Mouse (Mus musculus) stomach, embryonic 14.5 days (tissue): ENCODE results near the gene Gm10717. TPM values are rescaled to one million over a fixed set of nuclear protein-coding genes. Genes with fewer than 3 reads are reported as not detected.
A peak's percentile ranks its signal among the peaks of the same experiment; 100 is the strongest.
"Not testable (repeated sequence)": the region's sequence is repeated elsewhere in the genome, so short reads cannot be mapped to it uniquely, and the experiment has no call there.

Experiments
- ATAC-seq: fragments of 200-750 bp; cut with Nextera tagmentation; 2 replicates; pipeline ENCODE4 v1.8.0; 2017; ENCODE audit warnings: low read depth, moderate TSS enrichment; ENCODE audit not compliant: insufficient number of reproducible peaks, insufficient read depth, low FRiP score
- H3K27ac ChIP-seq: fragments of 300-500 bp; sonication (generic); 2 replicates; pipeline ENCODE4 v1.5.1; 2014; ENCODE audit warnings: mild to moderate bottlenecking, low read length, moderate library complexity, mixed read lengths
- H3K27me3 ChIP-seq: fragments of 300-500 bp; sonication (generic); 2 replicates; pipeline ENCODE4 v1.6.1; 2014; ENCODE audit warnings: low read length, control low read depth, mixed read lengths; ENCODE audit not compliant: control insufficient read depth, insufficient read depth
- H3K36me3 ChIP-seq: fragments of 300-500 bp; sonication (generic); 2 replicates; pipeline ENCODE4 v1.6.1; 2014; ENCODE audit warnings: mild to moderate bottlenecking, control low read depth, low read length, moderate library complexity, mixed read lengths; ENCODE audit not compliant: control insufficient read depth, insufficient read depth
- H3K4me1 ChIP-seq: fragments of 300-500 bp; sonication (generic); 2 replicates; pipeline ENCODE4 v1.6.1; 2014; ENCODE audit warnings: low read length, control low read depth, mixed read lengths; ENCODE audit not compliant: control insufficient read depth, insufficient read depth
- H3K4me2 ChIP-seq: fragments of 300-500 bp; sonication (generic); replicated peaks from 2 replicates; pipeline ENCODE4 v1.6.1; 2014; ENCODE audit warnings: low read depth, low read length, control low read depth
- H3K4me3 ChIP-seq: fragments of 300-500 bp; sonication (generic); 2 replicates; pipeline ENCODE4 v1.5.1; 2014; ENCODE audit warnings: low read depth, low read length, control low read depth
- H3K9ac ChIP-seq: fragments of 300-500 bp; sonication (generic); replicated peaks from 2 replicates; pipeline ENCODE4 v1.6.1; 2014; ENCODE audit warnings: low read depth, mild to moderate bottlenecking, control low read depth, low read length, moderate library complexity, mixed read lengths
- H3K9me3 ChIP-seq: fragments of 300-500 bp; sonication (generic); 2 replicates; pipeline ENCODE4 v1.6.1; 2016; ENCODE audit warnings: low read depth, low read length, control low read depth; ENCODE audit not compliant: control insufficient read depth
- WGBS: fragments of 180-500 bp; shearing (Covaris S2); extraction: QIAGEN DNeasy Blood & Tissue Kit; methylation state at CpG from one replicate; pipeline ENCODE4 v1.1.7; 2014; 5-methylcytosine and 5-hydroxymethylcytosine counted together
- polyA plus RNA-seq: library from polyadenylated mRNA; unstranded; fragments of >200 nt; fragmentation: Nextera tagmentation; extraction: Ambion mirVana; gene quantifications from 2 replicates; pipeline ENCODE4 v1.2.1, GENCODE M21; 2014

Gene Gm10717
- polyA plus RNA-seq: 0.69 TPM in 1 of 2 replicates, not detected in the other

DNA sequence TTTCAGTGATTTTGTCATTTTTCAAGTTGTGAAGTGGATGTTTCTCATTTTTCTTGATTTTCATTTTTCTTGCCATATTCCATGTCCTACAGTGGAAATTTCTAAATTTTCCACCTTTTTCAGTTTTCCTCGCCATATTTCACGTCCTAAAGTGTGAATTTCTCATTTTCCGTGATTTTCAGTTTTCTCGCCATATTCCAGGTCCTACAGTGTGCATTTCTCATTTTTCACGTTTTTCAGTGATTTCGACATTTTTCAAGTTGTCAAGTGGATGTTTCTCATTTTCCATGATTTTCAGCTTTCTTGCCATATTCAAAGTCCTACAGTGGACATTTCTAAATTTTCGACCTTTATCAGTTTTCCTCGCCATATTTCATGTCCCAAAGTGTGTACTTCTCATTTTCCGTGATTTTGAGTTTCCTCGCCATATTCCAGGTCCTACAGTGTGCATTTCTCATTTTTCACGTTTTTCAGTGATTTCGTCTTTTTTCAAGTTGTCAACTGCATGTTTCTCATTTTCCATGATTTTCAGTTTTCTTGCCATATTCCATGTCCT is at the start of gene Gm10717:
Gene Gm10717 (plus strand): TSS at position 506 of the 556 bp plus-strand sequence.
- ATAC-seq, H3K36me3 ChIP-seq, H3K4me1 ChIP-seq, H3K4me3 ChIP-seq, H3K9ac ChIP-seq, H3K9me3 ChIP-seq, H3K4me2 ChIP-seq, H3K27me3 ChIP-seq, H3K27ac ChIP-seq: not testable (repeated sequence)
- 73% methylated on average over 12 of the region's 12 CpGs for WGBS

DNA sequence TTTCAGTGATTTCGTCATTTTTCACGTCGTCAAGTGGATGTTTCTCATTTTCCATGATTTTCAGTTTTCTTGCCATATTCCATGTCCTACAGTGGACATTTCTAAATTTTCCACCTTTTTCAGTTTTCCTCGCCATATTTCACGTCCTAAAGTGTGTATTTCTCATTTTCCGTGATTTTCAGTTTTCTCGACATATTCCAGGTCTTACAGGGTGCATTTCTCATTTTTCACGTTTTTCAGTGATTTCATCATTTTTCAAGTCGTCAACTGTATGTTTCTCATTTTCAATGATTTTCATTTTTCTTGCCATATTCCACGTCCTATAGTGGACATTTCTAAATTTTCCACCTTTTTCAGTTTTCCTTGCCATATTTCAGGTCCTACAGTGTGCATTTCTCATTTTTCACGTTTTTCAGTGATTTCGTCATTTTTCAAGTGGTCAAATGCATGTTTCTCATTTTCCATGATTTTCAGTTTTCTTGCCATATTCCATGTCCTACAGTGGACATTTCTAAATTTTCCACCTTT is 24.7 kb upstream of the Gm10717 start, which contains the start of gene Gm10722:
Gene Gm10722 (plus strand): TSS at position 478 of the 528 bp plus-strand sequence.
- H3K4me3 ChIP-seq, H3K4me2 ChIP-seq: not testable (repeated sequence)
- whole genome bisulfite sequencing: 66% methylated on average over 12 of the region's 12 CpGs

DNA sequence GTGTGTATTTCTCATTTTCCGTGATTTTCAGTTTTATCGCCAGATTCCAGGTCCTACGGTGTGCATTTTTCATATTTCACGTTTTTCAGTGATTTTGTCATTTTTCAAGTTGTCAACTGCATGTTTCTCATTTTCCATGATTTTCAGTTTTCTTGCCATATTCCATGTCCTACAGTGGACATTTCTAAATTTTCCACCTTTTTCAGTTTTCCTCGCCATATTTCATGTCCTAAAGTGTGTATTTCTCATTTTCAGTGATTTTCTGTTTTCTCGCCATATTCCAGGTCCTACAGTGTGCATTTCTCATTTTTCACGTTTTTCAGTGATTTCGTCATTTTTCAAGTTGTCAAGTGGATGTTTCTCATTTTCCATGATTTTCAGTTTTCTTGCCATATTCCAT is 24.2 kb upstream of the Gm10717 start:
- H3K9ac ChIP-seq, H3K36me3 ChIP-seq, H3K4me2 ChIP-seq, H3K4me3 ChIP-seq, ATAC-seq, H3K9me3 ChIP-seq, H3K4me1 ChIP-seq, H3K27me3 ChIP-seq, H3K27ac ChIP-seq: not testable (repeated sequence)
- WGBS: 64% methylated on average over 8 of the region's 8 CpGs

More for the DNA sequence above, 24.7 kb upstream of the Gm10717 start, which contains the start of gene Gm10722:
- not testable (repeated sequence) for H3K36me3 ChIP-seq, H3K27me3 ChIP-seq, H3K9ac ChIP-seq, H3K9me3 ChIP-seq, H3K27ac ChIP-seq, H3K4me1 ChIP-seq, ATAC-seq

DNA sequence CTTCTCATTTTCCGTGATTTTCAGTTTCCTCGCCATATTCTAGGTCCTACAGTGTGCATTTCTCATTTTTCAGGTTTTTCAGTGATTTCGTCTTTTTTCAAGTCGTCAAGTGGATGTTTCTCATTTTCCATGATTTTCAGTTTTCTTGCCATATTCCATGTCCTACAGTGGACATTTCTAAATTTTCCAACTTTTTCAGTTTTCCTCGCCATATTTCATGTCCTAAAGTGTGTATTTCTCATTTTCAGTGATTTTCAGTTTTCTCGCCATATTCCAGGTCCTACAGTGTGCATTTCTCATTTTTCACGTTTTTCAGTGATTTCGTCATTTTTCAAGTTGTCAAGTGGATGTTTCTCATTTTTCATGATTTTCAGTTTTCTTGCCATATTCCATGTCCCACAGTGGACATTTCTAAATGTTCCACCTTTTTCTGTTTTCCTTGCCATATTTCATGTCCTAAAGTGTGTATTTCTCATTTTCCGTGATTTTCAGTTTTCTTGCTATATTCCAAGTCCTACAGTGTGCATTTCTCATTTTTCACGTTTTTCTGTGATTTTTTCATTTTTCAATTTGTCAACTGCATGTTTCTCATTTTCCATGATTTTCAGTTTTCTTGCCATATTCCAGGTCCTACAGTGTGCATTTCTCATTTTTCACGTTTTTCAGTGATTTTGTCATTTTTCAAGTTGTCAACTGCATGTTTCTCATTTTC is 23.1 kb upstream of the Gm10717 start:
- H3K4me1 ChIP-seq, H3K36me3 ChIP-seq, H3K4me3 ChIP-seq, H3K9me3 ChIP-seq, H3K27me3 ChIP-seq, H3K4me2 ChIP-seq, H3K9ac ChIP-seq, H3K27ac ChIP-seq: not testable (repeated sequence)
- ATAC-seq: peak; percentile 81
- 57% methylated on average over 8 of the region's 11 CpGs for WGBS

DNA sequence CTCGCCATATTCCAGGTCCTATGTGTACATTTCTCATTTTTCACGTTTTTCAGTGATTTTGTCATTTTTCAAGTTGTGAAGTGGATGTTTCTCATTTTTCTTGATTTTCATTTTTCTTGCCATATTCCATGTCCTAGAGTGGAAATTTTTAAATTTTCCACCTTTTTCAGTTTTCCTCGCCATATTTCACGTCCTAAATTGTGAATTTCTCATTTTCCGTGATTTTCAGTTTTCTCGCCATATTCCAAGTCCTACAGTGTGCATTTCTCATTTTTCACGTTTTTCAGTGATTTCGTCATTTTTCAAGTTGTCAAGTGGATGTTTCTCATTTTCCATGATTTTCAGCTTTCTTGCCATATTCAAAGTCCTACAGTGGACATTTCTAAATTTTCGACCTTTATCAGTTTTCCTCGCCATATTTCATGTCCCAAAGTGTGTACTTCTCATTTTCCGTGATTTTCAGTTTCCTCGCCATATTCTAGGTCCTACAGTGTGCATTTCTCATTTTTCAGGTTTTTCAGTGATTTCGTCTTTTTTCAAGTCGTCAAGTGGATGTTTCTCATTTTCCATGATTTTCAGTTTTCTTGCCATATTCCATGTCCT is 22.3 kb upstream of the Gm10717 start, which contains the start of gene Gm11168:
Gene Gm11168 (plus strand): TSS at position 553 of the 603 bp plus-strand sequence.
- H3K27ac ChIP-seq, H3K9ac ChIP-seq, H3K4me3 ChIP-seq, H3K4me2 ChIP-seq, H3K9me3 ChIP-seq, H3K27me3 ChIP-seq, H3K4me1 ChIP-seq, ATAC-seq, H3K36me3 ChIP-seq: not testable (repeated sequence)
- 75% methylated on average over 6 of the region's 14 CpGs for WGBS

DNA sequence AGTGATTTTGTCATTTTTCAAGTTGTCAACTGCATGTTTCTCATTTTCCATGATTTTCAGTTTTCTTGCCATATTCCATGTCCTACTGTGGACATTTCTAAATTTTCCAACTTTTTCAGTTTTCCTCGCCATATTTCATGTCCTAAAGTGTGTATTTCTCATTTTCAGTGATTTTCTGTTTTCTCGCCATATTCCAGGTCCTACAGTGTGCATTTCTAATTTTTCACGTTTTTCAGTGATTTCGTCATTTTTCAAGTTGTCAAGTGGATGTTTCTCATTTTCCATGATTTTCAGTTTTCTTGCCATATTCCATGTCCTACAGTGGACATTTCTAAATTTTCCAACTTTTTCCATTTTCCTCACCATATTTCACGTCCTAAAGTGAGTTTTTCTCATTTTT is 19.0 kb upstream of the Gm10717 start:
- not testable (repeated sequence) for ATAC-seq

DNA sequence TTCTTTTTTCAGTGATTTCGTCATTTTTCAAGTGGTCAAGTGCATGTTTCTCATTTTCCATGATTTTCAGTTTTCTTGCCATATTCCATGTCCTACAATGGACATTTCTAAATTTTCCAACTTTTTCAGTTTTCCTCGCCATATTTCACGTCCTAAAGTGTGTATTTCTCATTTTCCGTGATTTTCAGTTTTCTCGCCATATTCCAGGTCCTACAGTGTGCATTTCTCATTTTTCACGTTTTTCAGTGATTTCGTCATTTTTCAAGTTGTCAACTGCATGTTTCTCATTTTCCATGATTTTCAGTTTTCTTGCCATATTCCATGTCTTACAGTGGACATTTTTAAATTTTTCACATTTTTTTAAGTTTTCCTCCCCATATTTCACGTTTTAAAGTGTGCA is 18.6 kb upstream of the Gm10717 start:
- H3K27ac ChIP-seq, H3K9me3 ChIP-seq, H3K36me3 ChIP-seq, H3K4me1 ChIP-seq, H3K9ac ChIP-seq, H3K4me3 ChIP-seq, H3K4me2 ChIP-seq, H3K27me3 ChIP-seq: not testable (repeated sequence)
- 79% methylated on average over 7 of the region's 8 CpGs for WGBS
- ATAC-seq: peak; percentile 65

More for the DNA sequence above, 19.0 kb upstream of the Gm10717 start:
- not testable (repeated sequence) for H3K4me1 ChIP-seq, H3K9me3 ChIP-seq, H3K27me3 ChIP-seq, H3K4me3 ChIP-seq, H3K36me3 ChIP-seq, H3K9ac ChIP-seq, H3K27ac ChIP-seq, H3K4me2 ChIP-seq
- WGBS: 80% methylated on average over 1 of the region's 5 CpGs

DNA sequence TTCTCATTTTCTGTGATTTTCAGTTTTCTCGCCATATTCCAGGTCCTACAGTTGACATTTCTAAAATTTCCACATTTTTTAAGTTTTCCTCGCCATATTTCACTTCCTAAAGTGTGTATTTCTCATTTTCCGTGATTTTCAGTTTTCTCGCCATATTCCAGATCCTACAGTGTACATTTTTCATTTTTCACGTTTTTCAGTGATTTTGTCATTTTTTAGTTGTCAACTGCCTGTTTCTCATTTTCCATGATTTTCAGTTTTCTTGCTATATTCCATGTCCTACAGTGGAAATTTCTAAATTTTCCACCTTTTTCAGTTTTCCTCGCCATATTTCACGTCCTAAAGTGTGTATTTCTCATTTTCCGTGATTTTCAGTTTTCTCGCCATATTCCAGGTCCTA is 17.9 kb upstream of the Gm10717 start:
- 79% methylated on average over 7 of the region's 9 CpGs for WGBS
- H3K36me3 ChIP-seq, H3K9me3 ChIP-seq, H3K27ac ChIP-seq, H3K4me2 ChIP-seq, ATAC-seq, H3K9ac ChIP-seq, H3K4me3 ChIP-seq, H3K4me1 ChIP-seq, H3K27me3 ChIP-seq: not testable (repeated sequence)
